Mouse (Mus musculus) urinary bladder, adult 18-20 months (tissue): ENCODE measurements around the gene Rsc1a1.

ENCODE experiments used
- DNase-seq, 2 experiments: peaks; one replicate each; pipeline ENCODE4 v3.0.0; 2022; ENCODE audit warnings: low spot score in 2 of 2, mixed read lengths in 2 of 2

Gene Rsc1a1

DNA sequence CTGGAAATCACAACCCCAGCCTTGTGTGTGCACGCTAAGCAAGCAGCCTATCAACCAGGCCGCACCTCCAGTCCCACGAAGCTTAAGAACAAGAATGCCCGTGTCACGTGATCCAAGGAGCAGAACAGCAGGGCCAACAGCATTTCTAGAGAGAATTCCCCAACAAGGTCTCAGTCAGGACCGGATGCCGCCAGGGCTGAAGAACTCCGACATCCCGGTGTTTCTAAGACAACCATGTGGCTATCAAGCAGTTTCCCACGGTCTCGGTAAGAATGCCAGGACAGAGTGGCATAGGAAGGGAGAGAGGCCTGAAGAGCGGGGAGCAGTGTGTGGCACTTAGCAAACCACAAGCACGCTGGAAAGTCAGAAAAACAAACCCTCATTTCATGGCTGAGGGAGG lies 31.6 kb downstream of the Rsc1a1 start:
- no peak for DNase-seq

DNA sequence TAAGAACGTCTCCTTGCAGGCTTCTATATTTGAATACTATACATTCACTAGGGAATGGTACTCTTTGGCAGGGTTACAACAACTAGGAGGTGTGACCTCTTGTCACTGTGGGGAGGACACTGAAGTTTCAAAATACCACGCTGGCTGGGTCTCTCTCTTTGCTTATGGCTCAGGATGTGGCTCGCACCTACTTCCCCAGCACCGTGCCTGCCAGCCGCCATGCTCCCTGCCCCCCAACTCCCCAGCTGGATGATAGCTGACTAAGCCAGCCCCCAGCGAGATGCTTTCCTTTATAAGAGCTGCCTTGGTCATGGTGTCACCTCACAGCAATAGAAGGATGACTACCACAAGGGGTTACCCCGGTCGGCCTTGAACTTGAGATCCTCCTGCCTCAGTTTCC lies 32.4 kb downstream of the Rsc1a1 start:
- no peak for DNase-seq

DNA sequence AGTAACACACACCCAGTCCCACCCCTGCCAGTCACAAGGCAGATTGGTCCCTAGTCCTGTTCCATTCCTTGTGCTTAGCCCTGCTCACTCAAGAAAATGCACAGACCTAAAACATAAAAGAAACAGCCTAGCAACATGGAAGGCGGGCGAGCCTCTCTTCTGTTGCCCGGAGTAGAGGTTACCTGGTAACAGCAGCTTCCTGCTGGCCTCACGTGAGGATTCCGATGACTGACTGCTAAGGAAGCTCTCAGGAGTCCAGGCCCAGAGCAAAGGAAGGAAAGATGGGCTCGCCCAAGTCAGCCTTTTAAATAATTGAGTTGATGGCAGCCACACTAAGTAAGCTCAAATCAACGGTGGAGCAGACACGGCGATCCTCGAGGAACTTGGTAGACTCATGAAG lies 33.5 kb downstream of the Rsc1a1 start:
- no peak for DNase-seq

DNA sequence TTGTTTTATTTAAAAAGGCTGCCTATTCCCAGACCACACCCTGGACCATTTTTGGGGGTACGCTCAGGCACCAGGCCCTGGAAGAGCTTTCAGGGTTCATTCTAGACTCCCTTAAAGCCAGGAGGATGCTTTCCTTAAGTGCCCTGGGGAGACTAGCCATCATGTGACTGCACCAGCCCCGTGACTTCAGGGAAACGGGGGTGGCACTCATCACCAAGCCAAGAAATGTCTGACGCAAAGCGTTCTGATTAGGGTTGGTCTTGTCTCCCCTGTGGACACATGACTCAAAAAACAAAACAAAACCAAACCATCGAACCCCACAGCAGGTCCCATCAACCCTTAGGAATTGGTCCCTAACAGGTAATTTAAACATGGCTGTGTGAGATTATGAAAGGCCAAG lies 34.1 kb downstream of the Rsc1a1 start:
- no peak for DNase-seq

DNA sequence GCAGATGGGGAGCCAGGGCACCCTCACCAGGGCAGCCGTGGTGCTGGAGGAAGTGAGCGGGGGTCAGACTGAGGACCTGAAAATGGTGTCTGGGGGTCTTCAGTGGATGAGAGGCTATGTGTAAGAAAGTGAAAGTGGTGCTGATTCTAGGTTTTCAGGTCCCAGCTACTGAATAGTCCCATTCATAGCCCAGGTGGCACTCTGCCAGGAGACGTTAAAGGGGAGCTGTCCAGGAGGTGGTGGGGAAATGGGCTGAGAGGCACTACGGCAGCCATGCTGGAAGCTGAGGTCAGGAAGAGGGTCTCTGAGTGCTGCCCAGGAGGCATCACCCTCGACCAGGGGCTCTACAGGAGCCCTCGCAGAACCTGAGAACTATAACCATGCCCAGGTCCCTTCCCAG lies 36.2 kb downstream of the Rsc1a1 start:
- no peak for DNase-seq

DNA sequence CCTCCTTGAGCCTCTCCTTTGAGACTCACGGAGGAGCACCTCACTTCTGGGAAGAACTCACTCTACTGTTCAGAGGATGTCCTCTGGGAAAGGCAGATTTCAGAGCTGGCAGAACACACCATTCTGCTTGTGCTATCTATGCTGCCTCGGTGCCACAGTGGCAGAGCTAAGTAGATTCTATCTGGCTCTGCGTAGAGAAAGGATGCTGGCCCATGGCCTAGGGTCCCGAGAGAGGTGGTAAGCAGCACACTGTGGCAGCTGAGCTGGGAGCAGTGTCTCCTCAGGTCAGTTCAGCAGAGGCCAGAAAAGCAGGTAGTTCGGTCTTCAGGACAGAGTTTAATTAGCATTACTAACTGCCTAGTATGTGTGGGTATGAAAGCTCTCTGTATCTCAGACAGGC lies 37.1 kb downstream of the Rsc1a1 start:
- DNase-seq = no peak

GRCm38 (mm10) chr4:141647187-141647586 lies 38.2 kb downstream of the Rsc1a1 start:
- DNase-seq = no peak

- DNase-seq = no peak
Measured at GRCm38 (mm10) chr4:141645988-141646387, 39.4 kb downstream of the Rsc1a1 start.

DNA sequence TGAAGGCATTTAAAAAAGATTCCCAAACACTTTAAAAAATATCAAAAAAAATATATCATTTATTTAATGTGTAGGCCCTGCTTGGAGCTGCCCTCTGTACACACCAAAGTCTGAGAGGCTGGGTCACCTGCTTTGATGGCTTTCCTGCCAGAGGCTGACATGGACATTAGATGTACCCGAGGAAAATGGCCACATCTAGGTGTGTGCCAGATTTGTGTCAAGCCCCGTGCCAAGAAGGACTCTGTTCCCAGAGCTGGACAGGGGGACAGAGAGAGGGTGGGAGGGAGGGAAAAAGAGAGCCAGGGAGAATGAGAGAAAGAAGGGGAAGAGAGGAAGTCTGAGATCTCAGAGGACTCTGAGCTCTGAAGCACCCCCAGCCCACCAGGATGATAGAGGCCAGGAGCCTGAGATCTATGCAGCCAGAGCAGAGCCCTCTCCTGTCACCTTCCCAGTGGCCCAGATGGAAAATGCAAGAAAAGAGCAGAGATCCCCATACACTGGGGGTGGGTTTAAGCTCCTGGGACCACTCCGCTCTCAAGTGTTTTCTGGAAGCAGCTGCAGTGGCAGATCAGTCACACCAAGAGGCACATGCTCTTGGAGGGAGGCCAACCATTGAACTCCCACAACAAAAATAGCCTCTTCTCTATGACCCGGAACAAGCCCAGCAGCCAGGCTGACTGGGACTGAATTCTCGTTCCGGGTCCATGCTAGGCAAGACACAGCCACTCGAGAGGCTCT lies 42.1 kb downstream of the Rsc1a1 start:
- DNase-seq = no peak

DNA sequence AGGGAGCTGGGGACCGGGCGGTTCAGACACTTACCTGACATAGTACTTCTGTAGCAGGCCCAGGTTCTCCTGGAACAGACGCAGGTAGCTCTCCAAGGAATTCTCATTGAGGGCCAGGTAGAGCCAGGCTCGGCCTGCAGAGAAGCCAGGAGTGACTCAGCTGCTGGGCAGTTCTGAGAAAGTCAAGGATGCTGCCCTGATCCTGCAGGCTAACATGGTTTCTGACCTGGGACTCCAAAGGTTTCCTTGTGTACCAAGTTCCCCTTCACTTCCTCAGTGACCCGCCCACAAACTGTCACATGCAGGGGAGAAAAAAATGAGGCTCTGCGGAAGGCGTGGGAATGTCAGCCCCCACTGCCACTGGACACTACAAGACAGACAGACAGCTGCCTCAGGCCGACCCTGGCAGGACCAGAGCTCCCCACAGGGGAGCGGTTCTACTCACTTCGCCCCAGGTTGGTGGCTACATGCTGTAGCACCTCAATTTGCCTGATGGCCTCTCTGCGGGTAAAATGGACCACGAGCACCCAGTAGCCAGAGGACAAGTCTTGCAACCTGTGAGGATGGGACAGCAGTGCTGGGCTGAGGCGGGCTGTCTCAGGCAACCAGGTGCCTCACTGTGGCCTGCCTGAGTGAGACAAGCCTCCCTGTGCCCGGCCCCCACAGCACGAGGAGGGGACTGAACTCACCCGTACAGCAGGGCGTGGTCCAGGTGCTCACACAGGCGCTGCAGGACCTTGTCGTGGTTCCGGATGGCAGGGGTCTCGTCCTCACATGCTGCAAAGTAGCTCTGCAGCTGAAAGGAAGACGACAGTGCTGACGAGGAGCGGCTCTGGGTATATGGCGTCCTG lies 43.2 kb downstream of the Rsc1a1 start:
- no peak for DNase-seq

- DNase-seq = no peak
Measured at GRCm38 (mm10) chr4:141641353-141641771, 44.0 kb downstream of the Rsc1a1 start.

DNA sequence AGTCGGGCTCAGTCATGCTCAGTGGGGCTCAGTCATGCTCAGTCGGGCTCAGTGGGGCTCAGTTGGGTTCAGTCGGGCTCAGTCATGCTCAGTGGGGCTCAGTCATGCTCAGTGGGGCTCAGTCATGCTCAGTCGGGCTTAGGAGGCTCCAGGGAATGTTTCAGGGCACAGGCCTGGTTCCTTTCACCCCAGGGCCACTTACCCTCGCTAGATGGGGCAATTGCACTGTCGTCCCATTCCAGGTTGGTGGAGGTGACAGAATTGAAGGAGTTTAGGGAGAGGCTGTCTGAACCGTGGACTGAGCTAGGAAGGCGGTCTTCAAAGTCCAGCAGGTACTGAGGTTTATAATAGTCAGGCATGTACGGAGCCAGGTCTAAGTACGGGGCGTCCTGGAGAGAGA lies 45.9 kb downstream of the Rsc1a1 start:
- DNase-seq = no peak

DNA sequence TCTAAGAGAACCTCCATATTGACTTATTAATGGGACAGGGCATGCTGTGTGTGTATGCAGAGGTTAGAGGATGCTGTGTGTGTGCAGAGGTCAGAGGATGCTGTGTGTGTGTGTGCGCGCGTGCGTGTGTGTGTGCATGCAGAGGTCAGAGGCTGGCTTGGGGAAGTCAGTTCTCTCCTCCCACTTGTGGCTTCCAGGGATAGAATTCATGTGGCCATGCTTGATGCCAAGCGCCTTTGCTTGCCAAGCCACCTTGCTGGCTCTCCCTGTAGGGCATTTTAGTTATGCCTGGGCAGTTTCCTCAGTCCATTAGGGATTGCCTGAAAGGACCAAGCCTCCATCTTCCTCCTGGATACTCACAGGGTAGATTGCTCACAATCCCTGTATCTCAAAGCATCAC lies 48.7 kb downstream of the Rsc1a1 start:
- DNase-seq = no peak

- no peak for DNase-seq
Measured at GRCm38 (mm10) chr4:141635991-141636390, 49.4 kb downstream of the Rsc1a1 start.
